Mouse (Mus musculus): Measurements from ENCODE around the gene Afap1.

Afap1 gene

DNA sequence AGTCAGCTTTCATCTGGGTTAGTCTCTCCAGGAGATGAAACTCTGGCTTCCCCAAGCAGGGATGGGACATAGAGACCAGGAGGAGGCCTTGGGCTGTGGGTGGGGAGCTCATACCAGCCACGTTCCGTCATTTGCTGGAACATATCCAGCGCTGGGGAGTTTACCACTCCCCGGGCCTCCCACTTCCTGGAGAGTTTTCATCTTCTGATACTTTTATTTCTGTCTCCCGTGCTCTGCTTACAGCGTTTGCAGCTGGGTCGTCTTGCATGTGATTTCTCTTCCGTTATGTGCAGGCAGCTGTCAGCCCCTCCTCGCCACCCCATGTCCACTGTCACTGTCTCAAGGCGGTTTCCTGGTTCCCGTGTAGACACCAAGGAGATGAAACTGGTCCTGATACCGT lies 80.7 kb downstream of the Afap1 start:
- DNase-seq (ENCODE audit: low spot score) = peak; percentile 74

- no peak for DNase-seq (ENCODE audit: low spot score)
These were observed 81.1 kb downstream of the Afap1 start for GRCm38 (mm10) chr5:35974265-35974664.

DNA sequence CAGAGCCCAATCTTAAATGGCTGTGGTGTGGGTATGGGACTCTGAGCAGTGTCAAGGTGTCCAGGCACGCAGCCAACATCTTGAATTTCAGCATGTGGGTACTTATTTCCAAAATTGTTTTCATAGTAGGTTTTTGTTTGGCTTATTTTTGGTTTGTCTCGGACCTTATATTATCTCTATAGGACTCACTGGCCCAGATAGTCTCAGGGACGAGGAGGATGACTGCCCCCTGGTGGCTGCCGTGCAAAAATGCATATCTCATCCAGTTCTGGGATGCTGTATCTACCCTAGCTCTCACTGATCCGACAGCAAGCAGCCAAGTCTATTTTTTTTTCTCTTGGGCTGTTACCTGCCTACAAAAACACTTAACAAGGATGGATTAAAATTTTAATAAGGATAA lies 82.6 kb downstream of the Afap1 start:
- DNase-seq (ENCODE audit: low spot score) = peak; percentile 72

- no peak for DNase-seq (ENCODE audit: low spot score)
These were observed 87.4 kb downstream of the Afap1 start for GRCm38 (mm10) chr5:35980542-35980941.

- DNase-seq (ENCODE audit: low spot score) = no peak
These were observed 88.2 kb downstream of the Afap1 start for GRCm38 (mm10) chr5:35981341-35981740.

DNA sequence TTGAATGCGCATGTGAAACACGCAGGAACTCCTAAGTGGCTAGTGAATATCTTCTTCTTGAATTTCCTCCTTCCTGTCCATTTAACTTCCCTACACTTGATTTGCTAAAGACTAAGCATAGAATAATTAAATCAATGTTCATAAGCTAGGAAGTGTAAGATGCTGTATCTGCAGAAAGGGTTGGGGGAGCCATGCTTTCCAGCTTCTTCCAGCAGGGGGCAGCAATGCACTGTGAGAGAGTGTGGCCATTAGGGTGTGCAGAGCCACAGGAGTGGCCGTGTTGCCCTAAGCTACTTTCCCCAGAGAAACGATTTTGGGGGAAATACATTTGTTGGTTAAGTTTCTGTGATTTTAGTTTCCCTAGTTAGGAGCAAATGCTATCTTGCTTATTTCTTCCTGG lies 88.9 kb downstream of the Afap1 start:
- peak; percentile 72 for DNase-seq (ENCODE audit: low spot score)

DNA sequence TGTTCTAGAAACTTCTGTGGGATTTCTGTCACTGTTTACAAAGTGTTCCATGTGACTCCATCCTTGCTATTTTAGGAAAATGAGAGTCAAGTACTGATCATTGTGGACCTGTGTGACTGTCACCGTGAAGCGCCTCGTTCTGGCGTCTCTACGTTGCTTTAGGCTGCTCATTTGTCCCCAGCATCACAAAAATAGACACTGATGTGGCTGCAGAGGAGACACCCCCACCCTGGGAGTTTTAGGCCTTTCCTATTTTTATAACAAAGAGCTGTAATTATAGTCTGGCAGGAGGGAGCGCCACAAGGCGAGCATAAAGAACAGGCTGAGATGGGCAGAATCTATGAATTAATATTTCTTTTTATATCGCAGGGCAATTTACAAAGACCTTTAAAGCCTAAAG lies 92.5 kb downstream of the Afap1 start:
- no peak for DNase-seq (ENCODE audit: low spot score)

DNA sequence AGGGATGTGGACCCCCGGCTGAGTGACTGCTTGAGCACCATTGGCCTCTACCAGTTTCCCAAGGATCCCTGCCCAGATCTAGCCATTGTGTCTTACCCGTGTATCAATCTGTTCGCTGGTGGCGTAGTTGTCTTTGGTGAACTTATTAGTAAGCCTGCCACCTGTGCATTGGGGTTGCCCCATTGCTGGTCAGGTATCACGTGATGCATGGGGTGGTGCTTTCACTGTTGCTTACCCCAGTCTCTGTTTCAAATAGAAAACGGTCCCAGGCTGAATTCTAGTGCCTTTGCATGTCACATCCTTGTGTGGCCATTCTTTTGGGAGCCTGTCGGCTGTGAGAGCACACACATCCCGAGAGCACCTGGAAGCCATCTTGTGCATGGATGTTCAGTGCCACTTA lies 95.0 kb downstream of the Afap1 start:
- no peak for DNase-seq (ENCODE audit: low spot score)

- no peak for DNase-seq (ENCODE audit: low spot score)
These were observed 96.4 kb downstream of the Afap1 start for GRCm38 (mm10) chr5:35989506-35989905.

- no peak for DNase-seq (ENCODE audit: low spot score)
These were observed 97.0 kb downstream of the Afap1 start for GRCm38 (mm10) chr5:35989986-35990735.

DNA sequence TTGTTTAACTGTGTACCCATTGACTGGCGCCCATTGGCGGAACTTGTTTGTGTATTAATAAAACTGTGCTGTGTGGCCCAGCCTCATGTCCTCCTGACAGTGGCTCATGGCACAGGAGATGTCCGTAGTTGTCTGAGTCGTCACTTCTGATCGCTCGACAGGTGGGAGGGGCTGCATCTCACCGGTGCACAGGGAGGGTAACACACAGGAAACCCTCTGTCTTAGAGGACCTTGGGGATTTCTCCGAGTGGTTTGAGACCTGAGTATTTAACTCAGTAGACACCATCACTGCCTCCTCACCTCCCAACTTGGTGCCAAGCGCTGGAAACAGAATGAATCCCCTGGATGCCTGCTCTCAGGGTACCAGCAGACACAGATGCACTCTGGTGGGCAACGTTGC lies 110.7 kb downstream of the Afap1 start:
- no peak for DNase-seq (ENCODE audit: low spot score)

DNA sequence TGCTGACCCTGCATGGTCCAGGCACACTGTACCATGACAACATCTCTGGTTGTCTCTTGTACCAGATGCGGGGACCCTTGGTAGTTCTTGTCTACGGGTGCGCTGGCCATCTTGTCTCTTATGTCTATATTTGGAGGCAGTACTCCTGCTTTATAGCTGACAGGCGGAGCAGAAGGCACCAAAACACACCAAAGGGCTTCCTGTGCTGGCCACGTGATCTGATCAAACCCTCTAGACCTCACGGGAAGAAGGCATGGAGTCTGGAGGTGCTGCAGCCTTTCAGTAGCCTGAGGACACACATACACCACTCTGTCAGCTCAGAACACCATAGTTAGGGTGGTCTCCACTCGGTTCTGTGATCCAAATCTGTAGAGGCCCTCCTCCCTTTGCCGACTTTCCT lies 113.0 kb downstream of the Afap1 start:
- DNase-seq (ENCODE audit: low spot score) = no peak

DNA sequence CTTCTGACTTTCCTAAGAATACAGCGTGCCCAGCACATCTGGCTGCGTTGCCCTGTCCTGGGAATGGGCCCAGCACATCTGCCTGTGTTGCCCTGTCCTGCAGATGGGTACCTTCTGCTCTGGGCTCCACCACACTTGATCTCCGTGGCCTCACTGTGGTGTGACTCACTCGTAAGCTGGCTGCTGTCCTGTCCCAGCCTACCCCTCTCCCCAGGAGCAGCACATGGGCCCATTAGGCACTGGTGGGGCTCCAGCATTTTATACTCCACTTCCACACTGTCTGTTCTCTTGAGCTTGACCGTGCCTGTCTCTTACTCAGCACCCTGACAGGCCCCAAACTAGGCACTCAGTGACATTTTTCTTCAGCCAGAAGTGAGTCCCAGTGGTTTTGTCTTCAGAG lies 113.5 kb downstream of the Afap1 start:
- no peak for DNase-seq (ENCODE audit: low spot score)

- no peak for DNase-seq (ENCODE audit: low spot score)
These were observed 114.5 kb downstream of the Afap1 start for GRCm38 (mm10) chr5:36007649-36008048.

DNA sequence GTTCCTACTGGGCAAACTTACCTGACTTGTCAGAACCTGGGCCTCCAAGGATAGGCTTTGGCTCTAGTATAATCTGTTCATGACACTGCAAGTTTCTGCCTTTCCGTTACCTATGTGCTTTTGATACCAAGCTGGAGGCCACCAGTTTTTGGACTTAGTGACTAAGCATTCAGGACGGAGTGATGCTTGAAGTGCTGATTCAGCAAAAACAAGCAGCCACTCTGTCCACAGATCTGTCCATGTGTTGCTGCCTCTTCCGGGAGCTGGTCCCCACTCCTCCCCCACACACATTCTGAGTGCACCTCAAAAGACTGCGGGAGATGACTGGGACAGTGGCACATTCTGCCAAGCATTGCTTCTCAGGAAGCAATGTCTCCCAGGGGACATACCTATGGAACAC lies 116.3 kb downstream of the Afap1 start:
- no peak for DNase-seq (ENCODE audit: low spot score)

DNA sequence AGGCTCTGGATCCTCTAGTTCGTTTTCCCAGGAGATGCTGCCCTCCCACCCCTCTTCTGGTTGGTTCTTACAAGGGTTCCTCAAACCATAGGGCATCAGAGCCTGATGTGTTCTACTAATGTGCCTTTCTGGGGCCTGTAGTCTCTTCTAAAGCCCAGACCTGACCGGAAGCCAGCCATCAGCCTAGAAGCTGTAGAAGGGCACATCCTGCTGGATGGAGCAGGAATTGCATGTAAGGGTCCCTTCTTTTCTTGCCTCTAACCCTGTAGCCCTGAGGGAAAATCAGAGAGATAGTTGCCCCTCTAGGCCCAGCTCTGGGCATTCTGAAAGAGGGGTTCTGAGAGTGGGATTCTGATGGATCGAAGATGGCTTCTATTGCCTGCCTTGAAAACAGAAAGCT lies 125.2 kb downstream of the Afap1 start:
- DNase-seq (ENCODE audit: low spot score) = no peak

GRCm38 (mm10) chr5:36021091-36021490 lies 128.0 kb downstream of the Afap1 start:
- no peak for DNase-seq (ENCODE audit: low spot score)

DNA sequence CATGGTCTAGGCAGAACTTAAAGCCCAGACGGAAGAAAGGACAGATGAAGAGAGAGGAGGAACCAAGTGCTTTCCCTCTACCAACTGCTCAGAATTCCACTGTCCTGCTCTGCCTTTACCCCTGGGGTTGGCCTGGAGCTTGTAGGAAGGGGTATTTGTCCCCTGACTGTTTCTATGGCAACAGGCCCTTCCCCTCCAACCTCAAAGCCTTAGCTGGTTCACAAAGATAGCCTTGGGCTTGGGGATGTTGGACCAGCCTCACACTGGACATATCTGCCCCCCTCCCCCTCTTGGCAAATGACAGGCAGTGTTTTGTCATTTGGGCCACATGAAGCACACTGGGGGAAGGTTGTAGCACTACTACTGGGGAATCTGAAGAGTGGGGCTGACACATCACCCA lies 129.2 kb downstream of the Afap1 start:
- DNase-seq (ENCODE audit: low spot score) = no peak

DNA sequence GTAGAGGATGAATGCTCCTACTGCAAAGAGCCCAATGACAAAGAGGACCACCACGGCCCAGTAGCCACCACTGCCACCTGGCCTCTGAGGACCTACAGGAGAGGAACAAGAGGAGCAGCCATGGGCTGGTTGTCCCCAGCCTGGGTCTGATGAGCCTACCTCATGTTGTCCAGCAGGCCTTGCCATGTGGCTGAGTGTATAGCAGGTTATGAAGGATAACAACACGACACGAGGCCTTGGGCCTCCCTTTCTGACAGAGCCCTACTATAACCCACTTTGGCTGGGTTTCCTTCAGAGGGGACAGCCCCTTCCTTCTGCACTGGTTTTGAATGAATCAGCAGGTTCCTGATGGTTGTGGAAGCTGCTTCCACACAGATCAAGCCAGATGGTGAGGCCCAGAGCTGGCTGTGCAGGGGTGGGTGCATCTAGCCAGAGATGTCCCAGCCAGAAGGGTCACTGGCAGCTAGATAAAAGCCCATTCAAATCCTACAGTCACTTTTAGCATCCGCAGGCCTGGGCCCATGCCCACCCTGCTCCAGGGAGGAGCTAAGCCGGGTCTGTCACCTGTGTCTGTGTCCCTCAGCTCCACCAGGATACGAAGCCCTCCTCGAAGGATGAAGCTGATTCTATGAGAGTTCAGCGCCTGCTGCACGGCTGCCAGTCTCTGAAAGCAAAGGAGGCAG lies 131.0 kb downstream of the Afap1 start:
- no peak for DNase-seq (ENCODE audit: low spot score)

DNA sequence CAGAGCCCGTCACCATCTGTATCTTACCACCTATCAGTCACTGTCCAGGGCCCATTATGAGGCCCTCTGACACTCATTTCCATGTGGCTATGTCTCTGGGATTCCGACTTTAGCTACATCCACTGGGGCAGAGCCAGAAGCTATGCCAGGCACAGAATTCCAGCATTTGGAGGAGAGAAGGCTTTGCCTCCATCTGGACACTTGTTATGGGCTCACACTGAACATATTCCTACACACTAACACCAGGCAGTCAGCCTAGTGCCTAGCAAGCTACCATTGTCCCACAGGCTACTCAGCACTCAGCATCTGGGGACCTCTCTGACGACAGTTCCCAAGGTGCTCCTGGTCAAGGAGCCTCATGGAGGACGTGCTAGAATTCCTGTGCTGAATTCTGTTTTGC lies 132.0 kb downstream of the Afap1 start:
- DNase-seq (ENCODE audit: low spot score) = no peak

DNA sequence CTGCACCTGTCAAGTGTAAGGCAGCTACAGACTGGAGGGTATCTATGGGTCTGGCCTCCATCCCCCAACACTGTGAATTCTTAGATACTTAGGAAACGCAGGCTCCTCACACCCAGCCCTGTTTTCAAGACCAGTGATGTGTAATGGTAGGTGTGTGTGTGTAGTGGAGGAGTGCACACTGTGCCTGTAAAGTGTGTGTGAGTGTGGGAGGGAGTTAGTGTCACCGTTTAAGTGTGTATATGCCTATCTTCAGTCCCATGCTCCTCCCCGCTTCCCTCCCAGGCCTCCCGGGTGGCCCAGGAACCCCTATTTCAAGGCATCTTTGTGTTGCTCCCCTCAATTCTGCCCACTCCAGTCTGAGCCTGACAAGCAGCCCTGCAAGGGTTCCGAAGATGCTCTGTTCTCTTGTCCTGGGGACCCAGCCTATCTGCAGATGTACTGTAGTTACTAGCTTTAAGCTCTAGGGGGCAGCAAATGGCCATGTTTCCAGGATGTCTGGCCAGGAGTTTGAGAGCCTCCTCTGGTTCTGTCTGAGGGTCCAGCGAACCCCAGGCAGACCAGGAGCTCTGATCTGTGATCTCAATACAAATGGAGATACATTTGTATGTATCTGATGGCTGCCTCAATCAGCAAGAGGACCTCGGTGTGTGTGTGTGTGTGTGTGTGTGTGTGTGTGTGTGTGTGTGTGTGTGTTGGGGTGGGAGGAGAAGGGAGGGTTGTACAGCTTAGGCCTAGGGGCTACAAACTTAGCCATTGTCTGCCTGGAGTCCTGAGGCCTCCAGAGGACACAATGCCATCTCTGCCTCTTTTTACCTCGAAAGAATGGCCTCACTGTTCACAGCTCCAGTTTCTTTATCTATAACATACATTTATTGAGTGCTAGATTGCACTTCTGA lies 140.7 kb downstream of the Afap1 start:
- DNase-seq (ENCODE audit: low spot score) = no peak

GRCm38 (mm10) chr5:36039596-36039995 lies 146.5 kb downstream of the Afap1 start:
- no peak for DNase-seq (ENCODE audit: low spot score)
